Mouse (Mus musculus): ENCODE data around the gene Ppil6.

Ppil6 gene

GRCm38 (mm10) chr10:41489708-41490517, at the start of gene Ppil6, which contains the start of gene Smpd2:
Gene Ppil6, plus strand, starts transcription at chr10:41490439.
Gene Smpd2, minus strand, starts transcription at chr10:41490369.
- in situ Hi-C loops (cut with MboI; ENCODE audit: low sequenced_read_pairs), result no loop called here

- in situ Hi-C loops (cut with MboI; ENCODE audit: low sequenced_read_pairs), result no loop called here
Measured at GRCm38 (mm10) chr10:41448216-41448615, 42.0 kb upstream of the Ppil6 start.

GRCm38 (mm10) chr10:41449684-41450083, 40.6 kb upstream of the Ppil6 start:
- in situ Hi-C loops (cut with MboI; ENCODE audit: low sequenced_read_pairs), result no loop called here

- in situ Hi-C loops (cut with MboI; ENCODE audit: low sequenced_read_pairs), result no loop called here
Measured at GRCm38 (mm10) chr10:41450137-41450670, 40.0 kb upstream of the Ppil6 start, which contains the start of gene Zbtb24. Gene Zbtb24, plus strand, starts transcription at chr10:41450383.

GRCm38 (mm10) chr10:41450780-41451522, 39.3 kb upstream of the Ppil6 start:
- in situ Hi-C loops (cut with MboI; ENCODE audit: low sequenced_read_pairs), result no loop called here

GRCm38 (mm10) chr10:41451656-41452055, 38.6 kb upstream of the Ppil6 start:
- in situ Hi-C loops (cut with MboI; ENCODE audit: low sequenced_read_pairs), result no loop called here

- in situ Hi-C loops (cut with MboI; ENCODE audit: low sequenced_read_pairs), result no loop called here
Measured at GRCm38 (mm10) chr10:41452791-41453190, 37.4 kb upstream of the Ppil6 start.

GRCm38 (mm10) chr10:41459990-41460389, 30.2 kb upstream of the Ppil6 start:
- in situ Hi-C loops (cut with MboI; ENCODE audit: low sequenced_read_pairs), result no loop called here

- in situ Hi-C loops (cut with MboI; ENCODE audit: low sequenced_read_pairs), result no loop called here
Measured at GRCm38 (mm10) chr10:41460501-41460900, 29.7 kb upstream of the Ppil6 start.

GRCm38 (mm10) chr10:41461057-41461722, 29.0 kb upstream of the Ppil6 start:
- in situ Hi-C loops (cut with MboI; ENCODE audit: low sequenced_read_pairs), result no loop called here

- in situ Hi-C loops (cut with MboI; ENCODE audit: low sequenced_read_pairs), result no loop called here
Measured at GRCm38 (mm10) chr10:41464401-41464955, 25.8 kb upstream of the Ppil6 start.

- in situ Hi-C loops (cut with MboI; ENCODE audit: low sequenced_read_pairs), result no loop called here
Measured at GRCm38 (mm10) chr10:41467325-41467724, 22.9 kb upstream of the Ppil6 start.

- in situ Hi-C loops (cut with MboI; ENCODE audit: low sequenced_read_pairs), result no loop called here
Measured at GRCm38 (mm10) chr10:41470693-41471092, 19.5 kb upstream of the Ppil6 start.

- in situ Hi-C loops (cut with MboI; ENCODE audit: low sequenced_read_pairs), result no loop called here
Measured at GRCm38 (mm10) chr10:41472534-41472933, 17.7 kb upstream of the Ppil6 start.

- in situ Hi-C loops (cut with MboI; ENCODE audit: low sequenced_read_pairs), result no loop called here
Measured at GRCm38 (mm10) chr10:41472962-41473481, 17.2 kb upstream of the Ppil6 start.

- in situ Hi-C loops (cut with MboI; ENCODE audit: low sequenced_read_pairs), result no loop called here
Measured at GRCm38 (mm10) chr10:41473782-41474468, 16.3 kb upstream of the Ppil6 start.

- in situ Hi-C loops (cut with MboI; ENCODE audit: low sequenced_read_pairs), result no loop called here
Measured at GRCm38 (mm10) chr10:41474981-41475391, 15.3 kb upstream of the Ppil6 start.

- in situ Hi-C loops (cut with MboI; ENCODE audit: low sequenced_read_pairs), result no loop called here
Measured at GRCm38 (mm10) chr10:41476171-41477017, 13.8 kb upstream of the Ppil6 start, which contains the start of gene Mical1. Gene Mical1, plus strand, starts transcription at chr10:41476314.

GRCm38 (mm10) chr10:41477018-41477277, 13.3 kb upstream of the Ppil6 start:
- in situ Hi-C loops (cut with MboI; ENCODE audit: low sequenced_read_pairs), result no loop called here
